Mouse (Mus musculus) limb, embryonic 11.5 days (tissue): ENCODE data around the gene 4930579F01Rik. TPM values are rescaled to one million over a fixed set of nuclear protein-coding genes. Genes with fewer than 3 reads are reported as not detected.

Experiments used
- ATAC-seq: fragments of 200-750 bp; cut with Nextera tagmentation; 2 replicates; pipeline ENCODE4 v1.8.0; 2017; ENCODE audit warnings: low read depth; ENCODE audit not compliant: insufficient number of reproducible peaks, low FRiP score, low TSS enrichment
- DNase-seq: peaks from one replicate; pipeline ENCODE4 v3.0.0-alpha.2; 2015; ENCODE audit warnings: low spot score
- H3K27ac ChIP-seq: fragments of 300-500 bp; sonication (generic); replicated peaks from 2 replicates; pipeline ENCODE4 v1.5.1; 2014; ENCODE audit warnings: low read depth, mild to moderate bottlenecking, low read length
- H3K27me3 ChIP-seq: fragments of 300-500 bp; sonication (generic); 2 replicates; pipeline ENCODE4 v1.6.1; 2014; ENCODE audit warnings: mild to moderate bottlenecking, low read length, mixed read lengths; ENCODE audit not compliant: control insufficient read depth, insufficient read depth
- H3K36me3 ChIP-seq: fragments of 300-500 bp; sonication (generic); 2 replicates; pipeline ENCODE4 v1.6.1; 2014; ENCODE audit warnings: mild to moderate bottlenecking, low read length, moderate library complexity, mixed read lengths; ENCODE audit not compliant: control insufficient read depth, insufficient read depth
- H3K4me1 ChIP-seq: fragments of 300-500 bp; sonication (generic); 2 replicates; pipeline ENCODE4 v1.6.1; 2014; ENCODE audit warnings: low read length, mixed read lengths; ENCODE audit not compliant: control insufficient read depth, insufficient read depth
- H3K4me2 ChIP-seq: fragments of 300-500 bp; sonication (generic); 2 replicates; pipeline ENCODE4 v1.6.1; 2014; ENCODE audit warnings: low read depth, mild to moderate bottlenecking, moderate library complexity; ENCODE audit not compliant: severe bottlenecking
- H3K4me3 ChIP-seq: fragments of 300-500 bp; sonication (generic); 2 replicates; pipeline ENCODE4 v1.5.1; 2014; ENCODE audit warnings: low read depth, low read length
- H3K9ac ChIP-seq: fragments of 300-500 bp; sonication (generic); 2 replicates; pipeline ENCODE4 v1.6.1; 2014; ENCODE audit warnings: mild to moderate bottlenecking, low read length
- H3K9me3 ChIP-seq: fragments of 300-500 bp; sonication (generic); 2 replicates; pipeline ENCODE4 v1.6.1; 2016; ENCODE audit warnings: low read length; ENCODE audit not compliant: control insufficient read depth
- WGBS: fragments of 180-500 bp; shearing (Covaris S2); extraction: QIAGEN DNeasy Blood & Tissue Kit; methylation state at CpG from one replicate; pipeline ENCODE4 v1.1.7; 2014; 5-methylcytosine and 5-hydroxymethylcytosine counted together
- polyA plus RNA-seq: library from polyadenylated mRNA; unstranded; fragments of >200 nt; fragmentation: Nextera tagmentation; extraction: Ambion mirVana; gene quantifications from 2 replicates; pipeline ENCODE4 v1.2.1, GENCODE M21; 2014

The 4930579F01Rik gene
- not detected in 2 replicates for polyA plus RNA-seq

- ATAC-seq, result no peak
- Histone ChIP-seq H3K27me3 (no peaks in the 10 kb centered on the region), H3K4me2 (no peak within 1 kb of the TSS), H3K4me1 (no peaks in the 10 kb centered on the region), H3K9me3 (no peaks in the 10 kb centered on the region), H3K27ac (no peak within 1 kb of the TSS), H3K4me3 (no peak within 1 kb of the TSS), H3K36me3 (no peaks in the 10 kb centered on the region), H3K9ac (no peak within 1 kb of the TSS)
- no peak for DNase-seq
- WGBS, result 88% methylated on average over 15 of the region's 15 CpGs
These were observed at the start of gene 4930579F01Rik for GRCm38 (mm10) chr3:138193683-138194302. 4930579F01Rik (minus strand) TSS chr3:138193825.

- no peaks in the 10 kb centered on the region for H3K36me3 ChIP-seq
- H3K27me3 ChIP-seq, result no peaks in the 10 kb centered on the region
- ATAC-seq, result no peak
- DNase-seq, result no peak
- WGBS, result 87% methylated on average over 6 of the region's 6 CpGs
- H3K9me3 ChIP-seq, result no peaks in the 10 kb centered on the region
- peaks cover 3% of the 10 kb centered on the region; the same call in 1 of the 2 replicates for H3K4me1 ChIP-seq
- H3K4me2 ChIP-seq, result no peak overlapping the region
- H3K27ac ChIP-seq, result no peak overlapping the region
- no peak overlapping the region for H3K9ac ChIP-seq
- H3K4me3 ChIP-seq, result no peak overlapping the region
These were observed 49.3 kb upstream of the 4930579F01Rik start for GRCm38 (mm10) chr3:138242933-138243332.

GRCm38 (mm10) chr3:138242021-138242726 is 48.5 kb upstream of the 4930579F01Rik start:
- Histone ChIP-seq H3K4me1 (peaks cover 3% of the 10 kb centered on the region; the same call in 1 of the 2 replicates), H3K27ac (no peak overlapping the region), H3K9ac (no peak overlapping the region), H3K27me3 (no peaks in the 10 kb centered on the region), H3K36me3 (no peaks in the 10 kb centered on the region), H3K4me2 (no peak overlapping the region), H3K9me3 (no peaks in the 10 kb centered on the region), H3K4me3 (no peak overlapping the region)
- DNase-seq, result no peak
- ATAC-seq, result no peak
- WGBS, result 64% methylated on average over 14 of the region's 14 CpGs

- Histone ChIP-seq H3K4me1 (peaks cover 3% of the 10 kb centered on the region; the same call in 1 of the 2 replicates), H3K27ac (no peak overlapping the region), H3K4me2 (no peak overlapping the region), H3K36me3 (no peaks in the 10 kb centered on the region), H3K9ac (no peak overlapping the region), H3K9me3 (no peaks in the 10 kb centered on the region), H3K27me3 (no peaks in the 10 kb centered on the region), H3K4me3 (no peak overlapping the region)
- DNase-seq, result no peak
- ATAC-seq, result no peak
- WGBS, result 47% methylated on average over 6 of the region's 6 CpGs
These were observed 47.7 kb upstream of the 4930579F01Rik start for GRCm38 (mm10) chr3:138241371-138241770.

- ATAC-seq (peak; percentile 56; the same call in 1 of the 2 replicates), DNase-seq (no peak)
- WGBS, result 48% methylated on average over 5 of the region's 5 CpGs
- no peak overlapping the region for H3K4me2 ChIP-seq
- H3K27ac ChIP-seq, result no peak overlapping the region
- peaks cover 3% of the 10 kb centered on the region; the same call in 1 of the 2 replicates for H3K4me1 ChIP-seq
- no peak overlapping the region for H3K4me3 ChIP-seq
- H3K36me3 ChIP-seq, result no peaks in the 10 kb centered on the region
- H3K9me3 ChIP-seq, result no peaks in the 10 kb centered on the region
- no peak overlapping the region for H3K9ac ChIP-seq
- H3K27me3 ChIP-seq, result no peaks in the 10 kb centered on the region
These were observed 47.3 kb upstream of the 4930579F01Rik start for GRCm38 (mm10) chr3:138240942-138241341.

GRCm38 (mm10) chr3:138240411-138240810 is 46.8 kb upstream of the 4930579F01Rik start:
- no peaks in the 10 kb centered on the region for H3K36me3 ChIP-seq
- peaks cover 3% of the 10 kb centered on the region; the same call in 1 of the 2 replicates for H3K4me1 ChIP-seq
- no peak overlapping the region for H3K27ac ChIP-seq
- H3K4me2 ChIP-seq, result no peak overlapping the region
- H3K9me3 ChIP-seq, result no peaks in the 10 kb centered on the region
- DNase-seq (no peak), ATAC-seq (no peak)
- H3K27me3 ChIP-seq, result no peaks in the 10 kb centered on the region
- H3K9ac ChIP-seq, result no peak overlapping the region
- H3K4me3 ChIP-seq, result no peak overlapping the region
- WGBS, result 87% methylated on average over 3 of the region's 3 CpGs

GRCm38 (mm10) chr3:138239461-138239860 is 45.8 kb upstream of the 4930579F01Rik start:
- WGBS, result 89% methylated on average over 6 of the region's 6 CpGs
- no peak overlapping the region for H3K27ac ChIP-seq
- H3K4me3 ChIP-seq, result no peak overlapping the region
- H3K27me3 ChIP-seq, result no peaks in the 10 kb centered on the region
- H3K4me1 ChIP-seq, result peaks cover 3% of the 10 kb centered on the region; the same call in 1 of the 2 replicates
- H3K36me3 ChIP-seq, result no peaks in the 10 kb centered on the region
- ATAC-seq (no peak), DNase-seq (no peak)
- no peak overlapping the region for H3K9ac ChIP-seq
- H3K9me3 ChIP-seq, result no peaks in the 10 kb centered on the region
- no peak overlapping the region for H3K4me2 ChIP-seq

- DNase-seq, result no peak
- no peak overlapping the region for H3K4me2 ChIP-seq
- no peaks in the 10 kb centered on the region for H3K27me3 ChIP-seq
- no peaks in the 10 kb centered on the region for H3K36me3 ChIP-seq
- H3K9me3 ChIP-seq, result no peaks in the 10 kb centered on the region
- ATAC-seq, result no peak
- H3K4me1 ChIP-seq, result peaks cover 3% of the 10 kb centered on the region; the same call in 1 of the 2 replicates
- 90% methylated on average over 10 of the region's 10 CpGs for WGBS
- no peak overlapping the region for H3K4me3 ChIP-seq
- H3K27ac ChIP-seq, result no peak overlapping the region
- no peak overlapping the region for H3K9ac ChIP-seq
These were observed 44.4 kb upstream of the 4930579F01Rik start for GRCm38 (mm10) chr3:138238046-138238445.
